Mouse (Mus musculus): ENCODE measurements around the gene Lhx5. TPM values are rescaled to one million over a fixed set of nuclear protein-coding genes. Genes with fewer than 3 reads are reported as not detected.

Gene Lhx5
- polyA plus RNA-seq (2012; rRNA removed), result not detected in 2 replicates

GRCm38 (mm10) chr5:120431649-120432485 lies at the start of gene Lhx5:
Gene Lhx5 (plus strand): TSS chr5:120431699.

GRCm38 (mm10) chr5:120472770-120473169 lies 41.3 kb downstream of the Lhx5 start, which contains the start of gene Sdsl:
Gene Sdsl (minus strand): TSS chr5:120472810.

GRCm38 (mm10) chr5:120476296-120476695 lies 44.8 kb downstream of the Lhx5 start, which contains the start of gene Sds:
Gene Sds (plus strand): TSS chr5:120476526.

Other genes starting within 250 kb of the Lhx5 start
- gene Sdsl, start 41.1 kb downstream of the Lhx5 start, polyA plus RNA-seq (2012; rRNA removed), result 29.6 and 33.0 TPM in 2 replicates
- not detected in 2 replicates for gene Sds, start 44.8 kb downstream of the Lhx5 start, polyA plus RNA-seq (2012; rRNA removed)
- gene Plbd2, start 71.9 kb downstream of the Lhx5 start, polyA plus RNA-seq (2012; rRNA removed), result 32.6 and 35.6 TPM in 2 replicates
- 80.1 and 114 TPM in 2 replicates for gene Slc8b1, start 79.5 kb downstream of the Lhx5 start, polyA plus RNA-seq (2012; rRNA removed)
- 124 and 167 TPM in 2 replicates for gene Tpcn1, start 157.0 kb downstream of the Lhx5 start, polyA plus RNA-seq (2012; rRNA removed)
- gene Iqcd, start 157.3 kb downstream of the Lhx5 start, polyA plus RNA-seq (2012; rRNA removed), result 1.1 and 1.3 TPM in 2 replicates
- 33.9 and 38.2 TPM in 2 replicates for gene Rita1, start 180.9 kb downstream of the Lhx5 start, polyA plus RNA-seq (2012; rRNA removed)
- 57.7 and 58.7 TPM in 2 replicates for gene Ddx54, start 181.0 kb downstream of the Lhx5 start, polyA plus RNA-seq (2012; rRNA removed)
- gene Cfap73, start 202.5 kb downstream of the Lhx5 start, polyA plus RNA-seq (2012; rRNA removed), result not detected in 2 replicates
- gene Rasal1, start 217.1 kb downstream of the Lhx5 start, polyA plus RNA-seq (2012; rRNA removed), result 1.3 and 1.7 TPM in 2 replicates

Measured in colon, adult 2 months (tissue).